Mouse (Mus musculus) T-cell, adult 2 months (primary cell): ENCODE measurements around the gene Gm5105.

Experiments used
- DNase-seq: peaks from one replicate; pipeline ENCODE4 v3.0.0; 2022; ENCODE audit warnings: low spot score

Gm5105 gene

DNA sequence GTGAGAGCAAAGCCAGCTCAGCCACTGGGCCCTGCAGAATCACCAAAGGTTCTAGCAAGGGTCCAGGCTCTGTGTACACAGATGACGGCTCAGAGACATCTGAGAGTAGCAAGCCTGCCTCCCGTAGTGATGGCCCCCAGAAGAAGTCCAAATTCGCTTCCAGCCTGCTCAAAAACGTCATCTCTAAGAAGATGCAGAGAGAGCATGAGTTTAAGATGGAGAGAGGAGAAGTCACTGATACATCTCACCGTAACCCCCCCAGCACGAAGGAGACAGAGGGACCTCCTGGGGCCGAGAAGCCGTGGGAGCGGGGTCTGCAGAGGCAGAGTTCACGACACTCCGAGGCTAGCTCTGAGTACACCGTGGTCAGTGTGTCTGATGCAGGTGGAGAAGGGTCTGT is at the start of gene Gm5105:
TSS of gene Gm5105 (minus strand) at position 101 of the 400 bp plus-strand sequence.
- DNase-seq, result no peak

DNA sequence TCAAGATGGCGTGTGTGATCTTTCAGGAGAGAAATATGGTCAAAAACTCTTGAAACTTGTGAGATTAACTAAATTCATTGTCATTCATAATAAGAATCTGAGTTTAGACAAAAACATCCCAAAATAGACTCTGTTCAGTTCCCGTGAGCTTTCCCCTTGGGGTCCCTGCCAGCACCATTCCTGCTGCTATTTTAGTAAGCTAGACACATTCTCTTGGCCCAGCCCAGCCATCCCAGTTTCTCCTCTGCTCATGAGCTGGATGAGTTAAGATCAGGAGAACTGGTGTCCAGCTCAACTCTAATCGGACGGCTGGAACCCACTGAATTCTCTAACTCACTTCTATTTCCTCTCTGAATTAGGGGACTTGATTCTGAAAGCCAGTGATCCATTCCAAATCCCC is 49.7 kb upstream of the Gm5105 start:
- no peak for DNase-seq

DNA sequence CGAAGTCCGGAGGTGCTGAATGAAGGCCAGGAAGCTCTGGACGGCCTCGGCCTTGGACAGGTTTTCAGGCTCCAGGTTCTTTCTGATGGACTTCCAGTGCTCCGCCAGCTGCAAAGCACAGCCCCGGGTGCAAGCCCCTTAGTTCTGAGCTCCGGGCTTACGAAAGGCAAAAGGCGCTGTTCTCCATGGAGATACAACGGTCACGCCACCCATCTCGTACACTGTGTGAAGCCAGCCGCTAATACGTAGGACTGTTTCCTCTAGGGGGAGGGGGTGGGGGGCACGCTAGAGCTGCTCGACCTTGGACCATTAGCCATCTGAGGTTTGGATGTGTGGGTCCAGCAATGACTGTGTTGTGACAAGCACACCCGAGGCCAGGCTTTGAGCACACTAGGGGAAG is 46.9 kb upstream of the Gm5105 start:
- no peak for DNase-seq

DNA sequence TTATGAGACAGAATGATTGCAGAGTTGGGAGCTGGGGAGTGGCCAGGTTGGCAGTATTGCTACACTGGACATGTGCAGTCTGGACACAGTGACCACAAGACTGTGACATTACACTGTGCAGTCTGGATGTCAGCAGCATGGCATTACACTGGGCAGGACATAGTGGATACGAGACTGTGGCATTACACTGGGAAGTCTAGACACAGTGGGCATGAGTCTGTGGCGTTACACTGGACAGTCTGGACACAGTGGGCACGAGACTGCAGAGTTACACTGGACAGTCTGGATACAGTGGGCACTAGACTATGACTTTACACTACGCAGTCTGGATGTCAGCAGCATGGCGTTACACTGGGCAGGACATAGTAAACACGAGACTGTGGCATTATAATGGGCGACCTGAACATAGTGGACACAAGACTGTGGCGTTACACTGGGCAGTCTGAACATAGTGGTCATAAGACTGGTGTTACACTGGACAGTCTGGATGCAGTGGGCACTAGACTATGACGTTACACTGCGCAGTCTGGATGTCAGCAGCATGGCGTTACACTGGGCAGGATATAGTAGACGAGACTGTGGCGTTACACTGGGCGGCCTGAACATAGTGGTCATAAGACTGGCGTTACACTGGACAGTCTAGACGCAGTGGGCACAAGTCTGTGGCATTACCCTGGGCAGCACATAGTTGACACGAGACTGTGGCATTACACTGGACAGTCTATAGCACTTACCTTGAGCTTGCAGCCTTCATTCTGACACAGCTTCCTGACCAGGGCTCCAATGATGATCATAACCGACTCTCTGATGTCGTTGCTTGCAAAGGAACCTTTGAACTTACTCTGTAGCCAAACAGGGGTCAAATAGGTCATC is 44.0 kb upstream of the Gm5105 start:
- DNase-seq, result no peak

DNA sequence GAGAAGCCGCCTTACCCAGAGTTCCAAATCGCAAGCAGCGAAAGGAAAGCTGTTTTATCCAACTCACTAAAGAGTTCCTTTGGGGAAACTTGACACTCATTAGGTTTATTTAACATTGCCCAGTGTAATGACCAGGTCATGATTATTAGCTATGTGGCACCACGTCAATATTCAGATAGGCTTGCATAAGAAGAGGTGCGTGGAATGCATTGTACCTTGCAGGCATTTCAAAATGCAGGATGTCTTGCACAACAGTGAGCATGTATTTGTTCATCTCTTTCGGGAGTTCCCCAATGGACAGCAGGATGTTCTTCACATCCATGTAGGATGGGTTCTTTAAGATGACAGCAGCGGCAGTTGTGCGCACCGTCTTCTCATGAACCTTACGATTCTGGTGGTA is 39.7 kb upstream of the Gm5105 start:
- DNase-seq, result no peak

DNA sequence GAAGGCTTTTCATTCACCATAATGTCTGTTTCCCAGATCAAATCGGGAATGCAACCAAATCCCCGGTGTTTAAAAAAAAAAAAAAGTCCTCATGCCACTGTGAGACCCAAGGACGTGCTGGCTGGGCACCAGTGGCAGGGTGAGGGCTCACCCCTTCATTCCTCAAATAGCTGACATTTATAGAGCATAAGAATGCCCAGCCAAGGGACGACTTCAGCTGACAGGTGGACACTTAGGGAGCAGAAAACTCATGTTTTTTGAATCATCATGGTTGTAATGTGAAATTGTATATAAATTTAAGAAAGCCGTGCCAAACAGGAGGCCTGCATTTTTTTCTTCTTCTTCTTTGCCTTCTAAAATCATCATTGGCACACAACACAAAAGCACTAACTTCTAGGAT is 37.9 kb upstream of the Gm5105 start:
- no peak for DNase-seq

DNA sequence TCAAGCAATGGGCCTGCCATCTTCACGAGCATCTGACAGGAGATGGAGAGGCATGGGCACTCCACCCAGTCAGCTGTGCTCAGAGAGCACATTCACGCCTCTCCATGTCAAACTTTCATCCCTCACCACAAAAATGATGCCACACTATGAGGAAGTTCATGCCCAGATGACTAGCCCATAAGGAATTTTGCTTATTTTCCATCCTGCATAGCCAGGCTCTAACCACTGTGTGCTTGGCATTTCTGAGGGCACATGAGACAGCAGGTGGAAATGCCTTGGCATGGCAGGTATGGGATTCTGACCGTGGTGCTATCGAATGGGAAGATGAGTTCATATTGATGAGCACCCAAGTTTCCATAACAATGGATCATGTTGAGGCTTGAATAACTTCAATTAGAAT is 36.5 kb upstream of the Gm5105 start:
- no peak for DNase-seq

DNA sequence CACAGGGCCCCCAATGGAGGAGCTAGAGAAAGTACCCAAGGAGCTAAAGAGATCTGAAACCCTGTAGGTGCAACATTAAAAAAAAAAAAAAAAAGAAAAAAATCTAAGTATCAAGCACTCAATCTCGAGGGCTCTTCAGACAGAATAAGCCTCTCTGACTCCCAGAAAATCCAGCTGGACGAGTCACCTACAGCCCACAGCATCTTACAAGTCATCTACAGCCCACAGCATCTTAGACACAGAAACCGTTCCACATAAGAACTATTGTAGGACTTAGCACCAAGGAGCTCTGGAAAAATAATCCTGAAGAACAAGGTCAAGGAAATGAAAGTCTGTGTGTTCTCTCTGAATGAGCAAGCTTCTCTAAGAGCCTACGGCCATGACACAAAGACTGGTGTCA is 34.7 kb upstream of the Gm5105 start:
- no peak for DNase-seq

DNA sequence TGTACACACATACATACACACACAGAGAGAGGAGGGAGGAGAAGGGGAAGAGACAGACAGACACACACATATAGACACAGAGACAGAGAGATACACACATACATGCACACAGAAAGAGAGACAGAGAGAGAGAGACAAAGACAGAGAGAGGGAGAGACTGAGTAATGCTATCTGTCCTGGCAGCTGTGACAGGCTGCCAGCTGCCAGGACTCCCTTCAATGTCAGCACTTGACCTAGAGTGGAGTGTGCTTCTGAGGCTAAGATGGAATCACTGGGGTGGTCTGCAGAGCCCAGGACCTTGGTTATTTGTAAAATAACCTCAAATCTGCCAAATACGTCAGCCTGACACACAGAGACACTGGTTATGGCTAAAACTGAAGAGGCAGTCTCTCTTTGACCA is 30.5 kb upstream of the Gm5105 start:
- DNase-seq, result no peak

DNA sequence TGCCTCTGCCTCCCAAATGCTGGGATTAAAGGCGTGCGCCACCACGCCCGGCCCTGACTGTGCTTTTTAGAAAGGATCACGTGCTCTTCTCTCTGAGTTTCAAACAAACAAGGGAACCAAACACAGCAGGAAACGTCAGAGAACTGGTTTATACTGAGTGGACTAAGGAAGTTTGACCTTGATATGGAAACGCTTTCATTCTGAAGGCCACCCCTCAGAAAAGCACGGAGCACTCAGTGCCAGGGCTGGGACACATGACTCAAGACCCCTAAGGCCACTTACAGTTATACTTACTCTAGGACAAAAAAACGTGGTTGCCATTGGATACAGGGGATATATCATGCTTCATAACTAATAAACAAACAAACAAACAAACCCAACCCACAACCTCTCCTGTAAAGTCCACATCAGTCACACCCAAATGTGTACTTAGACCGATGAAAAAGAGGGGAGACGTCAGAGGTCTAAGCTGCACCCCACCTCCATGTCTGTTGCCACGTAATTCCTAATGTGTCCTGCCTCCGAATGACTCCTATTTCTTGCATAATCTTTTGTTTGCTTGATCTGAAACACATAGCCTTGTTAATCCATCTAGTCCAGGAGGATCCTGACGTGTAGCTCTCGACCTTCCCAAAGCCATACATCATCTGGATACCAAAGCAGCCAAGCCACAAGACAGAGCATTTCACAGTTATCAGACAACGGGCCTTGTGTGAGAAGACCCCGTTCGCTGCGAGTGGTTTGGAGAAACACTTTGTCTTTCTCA is 29.3 kb upstream of the Gm5105 start:
- DNase-seq, result no peak

DNA sequence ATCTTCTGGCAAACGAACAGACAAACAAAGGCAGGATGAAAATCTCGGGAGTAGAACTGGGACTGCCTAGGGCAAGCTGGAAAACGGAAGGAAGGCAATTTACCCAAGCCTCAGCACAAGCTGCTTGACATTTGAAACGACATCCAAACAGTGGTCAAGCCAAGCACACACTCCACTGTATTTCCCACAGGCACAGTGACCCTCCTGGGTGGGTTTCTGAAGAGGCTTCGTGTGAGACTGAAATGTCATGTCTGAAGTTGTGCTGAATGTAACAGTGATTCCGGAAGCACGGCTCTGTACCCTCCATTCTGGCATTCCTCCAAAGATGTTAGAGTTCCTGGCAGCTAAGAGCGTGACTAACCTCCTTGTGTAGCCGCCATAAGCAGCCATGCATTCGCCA is 28.5 kb upstream of the Gm5105 start:
- no peak for DNase-seq

DNA sequence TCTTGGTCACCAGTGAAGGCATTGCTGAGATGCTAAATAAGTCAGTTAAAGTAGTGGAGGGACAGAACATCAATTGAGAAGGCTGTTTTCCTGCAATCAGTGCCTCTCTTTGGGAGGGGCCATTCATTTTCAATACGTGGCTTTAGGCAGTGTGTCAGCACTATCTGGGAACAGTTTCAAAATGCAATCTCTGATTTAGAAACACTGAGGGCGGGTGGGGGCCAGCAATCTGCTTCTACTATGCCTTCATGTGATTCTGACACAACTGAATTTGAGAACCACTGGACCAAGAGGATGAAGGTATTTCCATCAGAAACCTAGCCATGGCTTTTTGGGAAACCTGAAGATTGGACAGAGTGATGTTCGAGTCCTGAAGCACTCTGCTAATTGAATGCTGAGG is 28.1 kb upstream of the Gm5105 start:
- no peak for DNase-seq

DNA sequence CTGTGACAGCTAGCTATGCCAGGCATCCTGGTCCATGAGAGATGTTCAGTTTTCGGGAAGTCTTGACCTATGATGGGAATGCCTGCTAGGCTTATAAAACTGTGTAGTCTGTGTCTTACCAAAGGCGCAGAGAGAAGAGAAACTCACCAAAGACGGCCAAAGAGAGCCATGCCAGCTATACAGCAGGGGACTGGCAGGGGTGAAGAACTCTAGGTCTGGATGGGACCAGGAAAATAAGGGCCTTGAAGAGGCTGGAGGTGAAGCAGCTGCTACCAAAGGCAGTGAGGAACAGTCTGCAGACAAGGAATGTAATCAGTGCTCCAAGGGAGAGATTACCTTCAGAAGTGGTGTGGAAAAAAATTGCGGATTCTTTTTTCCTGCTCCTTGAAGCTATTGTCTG is 16.7 kb upstream of the Gm5105 start:
- no peak for DNase-seq

DNA sequence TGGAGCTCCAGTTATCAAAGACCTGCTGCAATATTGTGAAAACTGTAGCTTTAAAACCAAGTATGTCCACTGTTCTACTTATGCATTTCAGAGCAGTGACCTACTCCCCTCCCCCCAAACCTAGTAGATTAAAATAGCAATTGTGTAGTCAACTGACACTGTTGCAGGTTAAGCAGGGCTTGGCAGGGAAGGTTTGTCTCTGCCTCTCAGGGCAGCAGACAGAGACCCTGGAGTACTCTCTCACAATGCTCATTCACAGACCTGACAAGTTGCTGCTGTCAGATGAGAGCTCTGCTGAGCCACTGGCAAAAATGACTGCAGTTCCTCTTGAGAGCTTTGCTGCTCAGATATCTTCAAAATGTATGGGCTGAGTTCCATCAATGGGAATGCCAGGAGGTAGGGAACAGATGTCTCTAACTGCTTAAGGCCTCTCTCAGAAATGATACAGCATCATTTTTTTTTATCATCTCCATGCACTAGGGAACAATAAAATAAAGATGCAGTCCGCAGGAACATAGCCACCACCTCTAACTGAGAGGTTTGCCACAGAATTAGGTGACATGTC is 16.0 kb upstream of the Gm5105 start:
- DNase-seq, result no peak

DNA sequence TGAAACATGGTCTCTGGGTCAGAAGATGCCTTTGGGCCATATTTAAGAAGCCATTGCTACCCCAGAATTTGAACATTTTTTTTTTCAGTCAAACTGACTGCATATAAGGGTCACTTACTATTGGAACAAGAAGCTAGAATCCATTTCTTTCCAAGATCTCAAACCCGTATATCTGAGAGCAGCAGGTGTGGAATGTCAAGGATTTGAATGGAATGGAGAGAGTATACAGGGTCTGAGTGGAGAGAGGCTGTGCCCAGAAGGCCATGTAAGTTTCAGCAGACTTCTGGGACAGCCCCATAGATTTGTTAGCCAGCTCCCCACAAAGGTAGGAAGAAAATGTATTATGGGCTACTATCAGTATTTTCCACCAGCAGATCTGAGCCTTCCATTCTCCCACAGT is 11.5 kb upstream of the Gm5105 start:
- no peak for DNase-seq

DNA sequence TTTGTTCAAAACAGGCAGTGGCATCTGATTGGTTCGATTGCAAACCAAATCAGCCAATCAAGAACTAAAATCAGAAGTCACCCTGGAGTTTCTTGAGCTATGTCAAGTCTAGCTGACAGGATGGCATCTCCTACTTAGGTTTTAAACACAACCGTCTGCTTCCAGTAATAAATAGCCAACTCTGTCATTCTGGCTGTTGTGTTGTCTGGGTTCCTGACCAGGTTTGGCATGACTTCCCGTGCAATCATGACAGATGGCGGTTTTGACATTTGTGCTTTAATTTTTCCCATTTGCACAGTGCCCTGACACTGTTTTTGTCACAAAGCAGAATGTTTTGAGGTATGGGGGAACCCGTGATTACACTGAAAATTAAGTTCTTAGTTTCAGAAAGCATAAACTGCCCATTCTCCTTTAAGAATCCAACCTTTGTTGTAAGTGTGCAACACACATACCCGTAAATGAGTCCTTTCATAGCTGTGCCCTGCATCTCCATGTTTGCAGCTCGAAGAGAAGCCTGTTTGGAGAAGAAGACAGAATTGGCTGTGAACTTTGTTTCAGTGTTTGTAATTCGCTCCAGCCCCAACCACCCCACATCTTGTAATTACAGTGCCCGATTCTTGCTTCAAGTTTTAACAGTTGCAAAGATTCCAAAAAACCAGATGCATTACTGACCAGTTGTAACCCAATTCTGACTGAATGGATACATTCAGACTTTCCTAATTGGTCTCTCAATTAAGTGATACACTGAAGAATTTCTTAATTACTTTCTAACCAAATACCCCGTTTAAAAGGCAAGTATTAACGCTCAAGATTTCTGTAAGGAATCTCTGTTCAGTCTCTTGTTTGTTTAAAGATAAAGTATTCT is 10.5 kb upstream of the Gm5105 start:
- DNase-seq, result no peak

DNA sequence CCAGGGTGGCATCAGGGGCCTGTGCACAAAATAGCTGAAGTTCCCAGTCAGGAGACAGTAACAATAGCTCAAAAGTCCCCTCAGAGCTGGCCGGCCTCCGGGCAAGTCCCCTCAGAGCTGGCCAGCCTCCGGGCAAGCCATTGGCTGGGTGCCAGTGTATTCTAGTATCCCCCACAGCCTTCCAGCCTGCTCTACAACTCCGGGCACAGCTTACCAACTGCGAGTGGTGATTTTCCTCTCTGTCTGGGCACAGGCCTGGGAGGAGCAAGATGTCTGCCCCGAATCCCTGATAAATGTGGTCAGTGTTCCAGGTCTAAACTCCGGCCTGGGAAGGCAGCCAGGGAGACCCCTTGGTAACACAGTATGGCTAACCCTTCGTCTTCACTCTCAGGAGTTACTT is 8.0 kb upstream of the Gm5105 start:
- DNase-seq, result no peak

DNA sequence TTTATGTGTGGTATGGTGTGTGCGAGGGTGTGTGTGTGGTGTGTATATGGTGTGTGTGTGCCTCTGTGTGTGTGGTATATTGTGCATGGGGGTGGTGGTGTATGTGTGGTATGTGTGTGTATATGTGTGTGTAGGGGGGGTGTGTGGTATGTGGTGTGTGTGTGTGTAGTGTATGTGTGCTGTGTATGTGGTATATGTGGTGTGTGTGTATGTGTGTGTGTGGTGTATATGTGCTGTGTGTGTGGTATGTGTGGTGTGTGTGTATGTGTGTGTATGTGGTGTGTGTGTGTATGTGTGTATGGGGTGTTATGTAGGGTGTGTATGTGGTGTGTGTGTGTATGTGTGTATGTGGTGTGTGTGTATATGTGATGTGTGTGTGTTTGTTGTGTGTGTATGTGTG is 7.0 kb upstream of the Gm5105 start:
- DNase-seq, result no peak

DNA sequence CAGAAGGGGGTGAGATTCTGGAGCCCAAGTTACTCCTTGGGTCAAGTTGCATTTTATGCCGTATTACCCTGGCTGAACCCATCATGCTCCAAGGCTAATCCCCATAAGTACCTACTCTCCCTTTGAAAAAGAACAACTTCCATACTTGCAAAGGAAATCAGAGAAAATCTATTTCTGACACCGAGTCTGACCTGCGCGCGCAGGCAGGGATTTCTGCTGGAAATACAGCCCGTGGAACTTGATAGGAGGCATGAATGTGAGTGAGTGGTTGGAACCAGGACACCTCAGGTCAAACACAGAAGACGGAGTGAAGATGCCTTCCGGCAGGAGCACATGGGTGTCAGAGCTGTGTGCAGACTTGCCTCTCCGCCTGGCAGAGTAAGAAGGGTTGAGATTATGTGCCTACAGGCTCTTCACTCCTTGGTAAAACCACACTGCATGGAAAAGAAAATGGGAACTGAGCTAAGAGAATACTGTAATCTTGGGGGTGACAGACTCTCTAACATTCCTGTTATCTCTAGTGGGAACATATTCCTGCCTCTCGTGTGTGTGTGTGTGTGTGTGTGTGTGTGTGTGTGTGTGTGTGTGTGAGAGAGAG is 4.4 kb upstream of the Gm5105 start:
- no peak for DNase-seq

DNA sequence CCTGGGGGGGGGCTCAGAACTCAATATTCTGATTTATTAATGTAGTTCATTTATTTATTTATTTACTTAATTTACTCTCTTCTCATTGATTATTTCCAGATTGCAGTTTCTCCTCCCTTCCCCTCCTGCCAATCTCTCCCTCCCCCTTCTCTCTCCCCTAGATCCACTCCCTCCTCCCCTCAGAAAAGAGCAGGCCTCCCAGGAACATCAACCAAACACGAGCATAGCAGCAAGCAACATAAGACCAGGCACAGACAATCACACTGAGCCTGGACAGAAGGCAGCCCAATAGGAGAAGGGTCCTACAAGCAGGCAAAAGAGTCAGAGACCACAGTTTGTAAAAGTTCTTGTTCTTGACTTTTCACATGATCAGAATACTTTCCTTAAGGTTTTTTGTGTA is 3.8 kb upstream of the Gm5105 start:
- no peak for DNase-seq

DNA sequence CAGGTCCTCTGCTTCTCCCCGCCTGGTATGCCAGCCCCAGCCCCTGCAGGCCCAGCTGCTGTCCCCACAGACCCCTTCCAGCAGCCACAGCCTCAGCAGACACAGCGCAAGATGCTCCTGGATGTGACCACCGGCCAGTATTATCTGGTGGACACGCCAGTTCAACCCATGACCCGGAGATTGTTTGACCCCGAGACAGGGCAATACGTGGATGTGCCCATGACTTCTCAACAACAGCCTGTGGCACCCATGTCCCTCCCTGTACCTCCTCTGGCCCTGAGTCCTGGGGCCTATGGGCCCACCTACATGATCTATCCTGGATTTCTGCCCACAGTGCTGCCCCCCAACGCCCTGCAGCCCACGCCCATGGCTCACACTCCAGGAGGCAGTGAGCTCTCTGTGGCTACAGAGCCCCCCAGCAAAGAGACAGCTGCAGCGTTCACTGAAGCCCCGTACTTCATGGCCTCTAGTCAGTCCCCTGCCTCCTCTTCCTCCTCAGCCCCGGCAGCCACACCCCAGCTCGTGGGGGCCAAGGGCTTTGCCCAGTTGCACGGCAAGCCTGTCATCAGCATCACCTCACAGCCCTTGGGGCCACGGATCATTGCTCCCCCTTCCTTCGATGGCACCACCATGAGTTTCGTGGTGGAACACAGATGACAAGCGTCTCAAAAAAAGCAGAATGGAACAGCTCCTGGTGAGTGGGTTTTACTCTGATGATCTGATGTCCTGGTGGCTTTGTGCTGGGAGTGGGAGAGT is 2.7 kb upstream of the Gm5105 start:
- DNase-seq, result no peak
